Mouse (Mus musculus): ENCODE data around the gene P2rx7. TPM values are rescaled to one million over a fixed set of nuclear protein-coding genes. Genes with fewer than 3 reads are reported as not detected.

Gene P2rx7
- polyA plus RNA-seq, 1 experiment from 2014 or later = 1.2 TPM

GRCm38 (mm10) chr5:122672298-122672697, 28.6 kb downstream of the P2rx7 start:
- Histone ChIP-seq H3K36me3 (no peaks in the 10 kb centered on the region), H3K9ac (no peak overlapping the region), H3K4me1 (no peaks in the 10 kb centered on the region), H3K4me3 (no peak overlapping the region), H3K27ac (no peak overlapping the region), H3K9me3 (replicated peaks) (no peaks in the 10 kb centered on the region), H3K4me2 (no peak overlapping the region), H3K27me3 (replicated peaks) (no peaks in the 10 kb centered on the region; the same call in 1 of the 2 replicates)
- 74% methylated on average over 5 of the region's 5 CpGs for WGBS (ENCODE audit: insufficient replicate concordance)
- ATAC-seq = no peak

- Histone ChIP-seq H3K9ac (no peak overlapping the region), H3K4me3 (no peak overlapping the region), H3K36me3 (no peaks in the 10 kb centered on the region), H3K9me3 (replicated peaks) (no peaks in the 10 kb centered on the region), H3K27me3 (replicated peaks) (no peaks in the 10 kb centered on the region; the same call in 1 of the 2 replicates), H3K27ac (no peak overlapping the region), H3K4me2 (no peak overlapping the region), H3K4me1 (peaks cover 10% of the 10 kb centered on the region; the same call in 1 of the 2 replicates)
- WGBS (ENCODE audit: insufficient replicate concordance) = 70% methylated on average over 8 of the region's 8 CpGs
- no peak for ATAC-seq
These were observed 32.3 kb downstream of the P2rx7 start for GRCm38 (mm10) chr5:122676002-122676401.

GRCm38 (mm10) chr5:122677983-122678382, 34.3 kb downstream of the P2rx7 start:
- H3K4me1 ChIP-seq = peaks cover 10% of the 10 kb centered on the region; the same call in 1 of the 2 replicates
- 70% methylated on average over 9 of the region's 9 CpGs for WGBS (ENCODE audit: insufficient replicate concordance)
- no peak overlapping the region for H3K4me3 ChIP-seq
- H3K9me3 ChIP-seq (replicated peaks) = no peaks in the 10 kb centered on the region
- H3K36me3 ChIP-seq = no peaks in the 10 kb centered on the region
- H3K27ac ChIP-seq = no peak overlapping the region
- H3K9ac ChIP-seq = no peak overlapping the region
- no peak overlapping the region for H3K4me2 ChIP-seq
- no peaks in the 10 kb centered on the region; the same call in 1 of the 2 replicates for H3K27me3 ChIP-seq (replicated peaks)
- ATAC-seq = no peak

DNA sequence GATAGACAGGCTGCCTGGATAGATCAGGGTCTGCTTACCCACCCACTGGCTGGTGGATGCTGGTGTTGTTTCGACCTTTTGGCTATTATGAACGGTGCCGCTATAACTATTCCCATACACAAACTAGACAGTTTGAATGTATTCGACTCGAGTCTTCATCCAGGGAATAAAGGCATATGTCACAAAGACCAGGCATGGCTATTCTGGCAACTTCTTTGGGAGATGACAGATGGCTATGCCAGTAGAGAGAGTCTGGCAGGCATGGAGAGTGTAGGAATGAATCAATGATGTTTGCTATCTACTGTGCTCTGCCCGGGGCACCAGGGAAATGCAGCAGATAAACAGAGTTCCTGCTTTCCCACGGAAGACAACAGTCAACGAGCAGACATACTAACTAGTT, 36.2 kb downstream of the P2rx7 start:
- H3K4me3 ChIP-seq = no peak overlapping the region
- no peak for ATAC-seq

GRCm38 (mm10) chr5:122681276-122681675, 37.6 kb downstream of the P2rx7 start:
- no peak overlapping the region for H3K9ac ChIP-seq
- no peaks in the 10 kb centered on the region for H3K9me3 ChIP-seq (replicated peaks)
- H3K4me2 ChIP-seq = no peak overlapping the region
- no peaks in the 10 kb centered on the region for H3K27me3 ChIP-seq (replicated peaks)
- no peak for ATAC-seq
- H3K36me3 ChIP-seq = no peaks in the 10 kb centered on the region
- no peak overlapping the region for H3K4me3 ChIP-seq
- WGBS (ENCODE audit: insufficient replicate concordance) = 69% methylated on average over 12 of the region's 12 CpGs
- H3K4me1 ChIP-seq = peaks cover 14% of the 10 kb centered on the region; the same call in 1 of the 2 replicates
- no peak overlapping the region for H3K27ac ChIP-seq

More for the DNA sequence above, 36.2 kb downstream of the P2rx7 start:
- 57% methylated on average over 8 of the region's 8 CpGs for WGBS (ENCODE audit: insufficient replicate concordance)
- no peak overlapping the region for H3K4me2 ChIP-seq
- peaks cover 14% of the 10 kb centered on the region; the same call in 1 of the 2 replicates for H3K4me1 ChIP-seq
- no peaks in the 10 kb centered on the region for H3K9me3 ChIP-seq (replicated peaks)
- no peak overlapping the region for H3K9ac ChIP-seq
- H3K27me3 ChIP-seq (replicated peaks) = no peaks in the 10 kb centered on the region; the same call in 1 of the 2 replicates
- H3K27ac ChIP-seq = no peak overlapping the region
- no peaks in the 10 kb centered on the region for H3K36me3 ChIP-seq

- WGBS (ENCODE audit: insufficient replicate concordance) = 31% methylated on average over 10 of the region's 10 CpGs
- H3K27ac ChIP-seq = no peak overlapping the region
These were observed 40.2 kb downstream of the P2rx7 start for GRCm38 (mm10) chr5:122683926-122684325.

DNA sequence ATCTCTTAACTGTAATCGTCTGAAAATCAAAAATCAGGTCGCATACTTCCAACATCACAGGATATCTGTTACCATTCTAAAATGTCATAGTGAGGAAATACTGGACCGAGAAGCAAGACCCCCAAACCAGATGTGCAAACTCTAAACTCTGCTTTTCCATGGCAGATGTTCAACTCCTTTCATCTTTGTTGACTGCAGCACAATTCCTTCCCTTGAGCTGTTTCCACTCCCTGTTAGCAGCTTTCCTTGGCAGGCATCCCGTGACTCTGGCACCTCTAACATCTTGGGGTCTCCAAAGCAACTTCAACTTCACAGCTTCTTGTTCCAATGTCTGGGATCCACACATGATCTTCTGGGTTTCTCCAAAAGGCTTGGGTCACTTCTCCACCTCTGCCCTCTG, 43.7 kb downstream of the P2rx7 start:
- Histone ChIP-seq H3K9ac (no peak overlapping the region), H3K27ac (no peak overlapping the region), H3K4me1 (peaks cover 16% of the 10 kb centered on the region), H3K4me2 (no peak overlapping the region), H3K9me3 (replicated peaks) (no peaks in the 10 kb centered on the region), H3K36me3 (no peaks in the 10 kb centered on the region), H3K4me3 (no peak overlapping the region), H3K27me3 (replicated peaks) (no peaks in the 10 kb centered on the region)
- WGBS (ENCODE audit: insufficient replicate concordance) = 67% methylated on average over 4 of the region's 4 CpGs
- no peak for ATAC-seq

More at GRCm38 (mm10) chr5:122683926-122684325, 40.2 kb downstream of the P2rx7 start:
- no peak overlapping the region for H3K4me2 ChIP-seq
- no peaks in the 10 kb centered on the region for H3K9me3 ChIP-seq (replicated peaks)
- H3K36me3 ChIP-seq = no peaks in the 10 kb centered on the region
- no peak overlapping the region for H3K4me3 ChIP-seq
- H3K4me1 ChIP-seq = peaks cover 25% of the 10 kb centered on the region
- no peak for ATAC-seq
- no peak overlapping the region for H3K9ac ChIP-seq
- no peaks in the 10 kb centered on the region for H3K27me3 ChIP-seq (replicated peaks)

DNA sequence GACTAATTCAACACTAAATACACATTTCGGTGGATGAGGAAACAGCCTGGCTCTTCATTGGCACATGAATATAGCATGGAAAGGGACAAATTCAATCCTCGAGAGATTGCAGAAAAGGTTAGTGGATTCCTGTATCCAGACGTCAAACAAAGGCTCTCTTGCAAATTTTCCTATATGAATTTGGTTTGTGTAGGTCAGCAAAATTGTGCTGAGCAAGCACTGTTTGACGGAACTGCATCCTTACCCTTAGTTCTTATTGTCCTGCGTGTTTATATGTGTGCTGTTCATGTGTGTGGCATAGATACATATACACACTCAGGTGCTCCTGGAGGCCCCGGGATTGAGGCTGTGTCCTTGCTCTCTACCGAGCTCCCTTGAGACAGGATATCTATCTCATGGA, 45.4 kb downstream of the P2rx7 start:
- no peak overlapping the region for H3K9ac ChIP-seq
- ATAC-seq = no peak
- H3K27me3 ChIP-seq (replicated peaks) = no peaks in the 10 kb centered on the region
- H3K4me2 ChIP-seq = no peak overlapping the region
- H3K9me3 ChIP-seq (replicated peaks) = no peaks in the 10 kb centered on the region
- WGBS (ENCODE audit: insufficient replicate concordance) = 76% methylated on average over 7 of the region's 7 CpGs
- H3K4me3 ChIP-seq = no peak overlapping the region
- peaks cover 18% of the 10 kb centered on the region for H3K4me1 ChIP-seq
- H3K36me3 ChIP-seq = no peaks in the 10 kb centered on the region
- H3K27ac ChIP-seq = no peak overlapping the region

DNA sequence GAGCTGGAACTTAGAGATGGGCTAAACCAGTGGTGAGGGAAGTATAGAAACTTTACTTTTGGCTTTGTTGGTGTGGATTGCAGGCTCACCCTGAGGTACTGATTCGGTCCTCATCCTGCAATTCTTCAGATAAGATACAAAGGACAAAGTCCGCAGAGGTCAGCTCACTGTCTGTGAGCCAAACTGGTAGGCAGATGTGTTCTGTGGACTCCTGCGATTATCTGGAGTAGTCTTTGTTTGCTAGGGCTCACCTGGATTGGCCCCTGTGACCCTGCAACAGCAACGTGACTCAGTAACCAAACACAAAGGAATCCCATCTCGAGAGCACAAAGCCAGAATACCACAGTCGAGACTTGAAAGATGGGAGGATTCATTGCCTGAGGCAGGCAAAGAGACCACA, 46.8 kb downstream of the P2rx7 start:
- no peak for ATAC-seq
- H3K4me3 ChIP-seq = no peak overlapping the region
- H3K27me3 ChIP-seq (replicated peaks) = no peaks in the 10 kb centered on the region
- no peak overlapping the region for H3K4me2 ChIP-seq
- no peak overlapping the region for H3K9ac ChIP-seq
- no peaks in the 10 kb centered on the region for H3K9me3 ChIP-seq (replicated peaks)
- 66% methylated on average over 6 of the region's 6 CpGs for WGBS (ENCODE audit: insufficient replicate concordance)
- H3K36me3 ChIP-seq = no peaks in the 10 kb centered on the region
- peaks cover 18% of the 10 kb centered on the region for H3K4me1 ChIP-seq
- no peak overlapping the region for H3K27ac ChIP-seq

DNA sequence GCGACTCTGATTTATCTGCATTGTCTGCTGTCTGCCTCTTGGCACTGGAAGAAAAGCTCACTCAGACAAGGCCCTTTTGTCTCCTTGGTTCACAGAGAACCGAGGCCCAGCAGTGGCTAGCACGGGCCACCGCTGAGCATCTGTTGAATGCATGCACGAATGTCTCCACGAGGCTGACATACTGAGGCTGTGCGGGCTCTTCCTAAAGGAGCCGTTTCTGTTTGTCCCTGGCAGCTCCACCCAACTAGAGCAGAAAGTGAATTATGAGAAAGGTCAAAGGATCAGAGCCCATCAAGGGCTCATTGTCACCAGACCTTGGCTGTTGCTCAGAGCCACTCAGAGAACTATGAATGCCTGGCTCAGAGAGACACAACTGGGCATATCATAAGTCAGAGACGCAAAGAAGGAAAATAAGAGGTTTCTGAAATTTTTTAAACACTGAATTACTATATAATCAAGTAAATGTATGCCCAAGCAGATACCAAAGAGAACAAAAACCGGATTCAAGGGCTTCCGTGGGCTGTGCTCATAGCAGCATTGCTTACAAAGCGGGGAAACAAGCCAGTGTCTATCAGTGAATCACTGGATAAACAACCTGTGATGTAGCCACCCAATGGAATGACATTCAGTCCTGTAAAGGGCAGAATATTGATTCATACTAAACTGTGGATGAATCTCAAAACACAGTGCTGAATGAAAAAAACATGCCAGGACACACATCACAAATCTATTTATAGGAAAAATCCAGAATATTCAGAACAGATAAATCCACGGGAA, 49.9 kb downstream of the P2rx7 start:
- H3K36me3 ChIP-seq = no peaks in the 10 kb centered on the region
- peaks cover 31% of the 10 kb centered on the region for H3K4me1 ChIP-seq
- H3K4me2 ChIP-seq = no peak overlapping the region
- no peak overlapping the region for H3K4me3 ChIP-seq
- no peak overlapping the region for H3K9ac ChIP-seq
- H3K9me3 ChIP-seq (replicated peaks) = no peaks in the 10 kb centered on the region
- no peak for ATAC-seq
- 64% methylated on average over 13 of the region's 13 CpGs for WGBS (ENCODE audit: insufficient replicate concordance)
- no peak overlapping the region for H3K27ac ChIP-seq
- H3K27me3 ChIP-seq (replicated peaks) = no peaks in the 10 kb centered on the region

DNA sequence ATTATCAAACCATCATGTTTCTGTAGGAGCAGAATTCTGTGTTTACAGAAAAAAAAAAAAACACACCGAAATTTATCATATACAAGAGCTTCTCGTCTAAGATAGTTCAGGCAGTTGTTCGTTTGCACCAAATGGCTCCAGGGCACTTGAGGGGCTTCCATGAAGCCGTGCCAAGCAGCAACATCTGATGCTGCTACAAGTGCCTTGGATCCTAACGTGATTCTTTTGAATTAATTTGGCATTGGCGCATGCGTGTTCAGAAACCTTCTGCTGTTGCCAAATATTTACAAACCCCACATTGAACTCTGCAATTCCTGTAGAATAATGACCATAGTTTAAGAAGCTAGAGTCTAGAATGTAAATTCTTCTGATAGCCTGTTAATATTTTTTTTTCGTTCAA, 51.8 kb downstream of the P2rx7 start:
- no peaks in the 10 kb centered on the region for H3K27me3 ChIP-seq (replicated peaks)
- WGBS (ENCODE audit: insufficient replicate concordance) = 76% methylated on average over 8 of the region's 8 CpGs
- no peak overlapping the region for H3K4me2 ChIP-seq
- H3K4me3 ChIP-seq = no peak overlapping the region
- peaks cover 50% of the 10 kb centered on the region for H3K4me1 ChIP-seq
- no peak for ATAC-seq
- H3K27ac ChIP-seq = no peak overlapping the region
- no peak overlapping the region for H3K9ac ChIP-seq
- no peaks in the 10 kb centered on the region for H3K9me3 ChIP-seq (replicated peaks)
- H3K36me3 ChIP-seq = no peaks in the 10 kb centered on the region

GRCm38 (mm10) chr5:122698041-122698700, 54.5 kb downstream of the P2rx7 start:
- Histone ChIP-seq H3K4me1 (peaks cover 66% of the 10 kb centered on the region), H3K27me3 (replicated peaks) (no peaks in the 10 kb centered on the region), H3K9ac (no peak overlapping the region), H3K4me3 (no peak overlapping the region), H3K4me2 (peak overlapping the region; percentile 32), H3K9me3 (replicated peaks) (no peaks in the 10 kb centered on the region), H3K36me3 (no peaks in the 10 kb centered on the region), H3K27ac (peak overlapping the region; percentile 61)
- WGBS (ENCODE audit: insufficient replicate concordance) = 34% methylated on average over 10 of the region's 10 CpGs
- ATAC-seq = peak; percentile 22; the same call in 1 of the 2 replicates

Measured in liver, embryonic 12.5 days (tissue).